Mouse (Mus musculus) liver, embryonic 11.5 days (tissue): ENCODE data around the gene Caap1. TPM values are rescaled to one million over a fixed set of nuclear protein-coding genes. Genes with fewer than 3 reads are reported as not detected.

Experiments
- ATAC-seq: fragments of 200-750 bp; cut with Nextera tagmentation; replicated peaks from 2 replicates; pipeline ENCODE4 v1.8.0; 2017; ENCODE audit warnings: moderate number of reproducible peaks, mild to moderate bottlenecking, moderate TSS enrichment, moderate library complexity; ENCODE audit not compliant: low FRiP score
- DNase-seq: peaks from one replicate; pipeline ENCODE4 v3.0.0-alpha.2; 2017; ENCODE audit warnings: low spot score
- H3K27ac ChIP-seq: fragments of 300-500 bp; sonication (generic); 2 replicates; pipeline ENCODE4 v1.5.1; 2014; ENCODE audit warnings: mild to moderate bottlenecking, low read depth, low read length, control low read depth
- H3K27me3 ChIP-seq: fragments of 300-500 bp; sonication (generic); replicated peaks from 2 replicates; pipeline ENCODE4 v1.6.1; 2014; ENCODE audit warnings: low read length, mixed read lengths; ENCODE audit not compliant: control insufficient read depth, insufficient read depth
- H3K36me3 ChIP-seq: fragments of 300-500 bp; sonication (generic); 2 replicates; pipeline ENCODE4 v1.6.1; 2014; ENCODE audit warnings: mild to moderate bottlenecking, low read length, moderate library complexity, mixed read lengths; ENCODE audit not compliant: control insufficient read depth, insufficient read depth
- H3K4me1 ChIP-seq: fragments of 300-500 bp; sonication (generic); replicated peaks from 2 replicates; pipeline ENCODE4 v1.6.1; 2014; ENCODE audit warnings: low read length, mixed read lengths; ENCODE audit not compliant: control insufficient read depth, insufficient read depth
- H3K4me2 ChIP-seq: fragments of 300-500 bp; sonication (generic); 2 replicates; pipeline ENCODE4 v1.6.1; 2014; ENCODE audit warnings: mild to moderate bottlenecking, control low read depth, moderate library complexity
- H3K4me3 ChIP-seq: fragments of 300-500 bp; sonication (generic); 2 replicates; pipeline ENCODE4 v1.5.1; 2014; ENCODE audit warnings: low read depth, low read length, control low read depth
- H3K9ac ChIP-seq: fragments of 300-500 bp; sonication (generic); 2 replicates; pipeline ENCODE4 v1.6.1; 2014; ENCODE audit warnings: low read depth, low read length, control low read depth
- H3K9me3 ChIP-seq: fragments of 300-500 bp; sonication (generic); 2 replicates; pipeline ENCODE4 v1.6.1; 2016; ENCODE audit warnings: low read length, inconsistent platforms, mixed read lengths; ENCODE audit not compliant: control insufficient read depth
- WGBS: fragments of 180-500 bp; shearing (Covaris S2); extraction: QIAGEN DNeasy Blood & Tissue Kit; methylation state at CpG from one replicate; pipeline ENCODE4 v1.1.7; 2014; 5-methylcytosine and 5-hydroxymethylcytosine counted together
- polyA plus RNA-seq: library from polyadenylated mRNA; unstranded; fragments of >200 nt; fragmentation: Nextera tagmentation; extraction: Ambion mirVana; gene quantifications from 2 replicates; pipeline ENCODE4 v1.2.1, GENCODE M21; 2014

Gene Caap1
- polyA plus RNA-seq, 1 experiment from 2014 or later = 24.2 TPM

DNA sequence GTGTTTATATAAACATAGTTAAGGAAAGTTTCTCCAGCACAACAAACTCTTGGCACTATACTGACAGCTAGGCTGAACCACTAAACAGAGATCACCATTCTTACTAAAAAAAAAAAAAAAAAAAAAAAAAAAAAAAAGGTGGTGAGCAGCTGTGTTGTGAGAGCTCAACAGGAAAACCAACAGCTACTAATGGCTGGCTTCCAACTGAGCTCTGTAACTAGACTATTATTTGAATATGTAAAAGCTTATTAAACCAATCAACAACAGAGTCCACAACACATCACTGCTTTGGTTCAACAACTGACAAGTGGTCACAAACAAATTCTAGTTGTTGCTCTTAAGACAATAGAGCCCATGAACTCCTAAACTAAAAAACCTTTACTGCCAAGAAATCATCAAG is 23.4 kb downstream of the Caap1 start:
- no peaks in the 10 kb centered on the region for H3K9me3 ChIP-seq
- no peaks in the 10 kb centered on the region for H3K4me1 ChIP-seq
- H3K27ac ChIP-seq = no peak overlapping the region
- H3K4me2 ChIP-seq = no peak overlapping the region
- H3K36me3 ChIP-seq = no peaks in the 10 kb centered on the region
- H3K4me3 ChIP-seq = no peak overlapping the region
- no peaks in the 10 kb centered on the region for H3K27me3 ChIP-seq
- ATAC-seq = no peak
- DNase-seq = no peak
- H3K9ac ChIP-seq = no peak overlapping the region

DNA sequence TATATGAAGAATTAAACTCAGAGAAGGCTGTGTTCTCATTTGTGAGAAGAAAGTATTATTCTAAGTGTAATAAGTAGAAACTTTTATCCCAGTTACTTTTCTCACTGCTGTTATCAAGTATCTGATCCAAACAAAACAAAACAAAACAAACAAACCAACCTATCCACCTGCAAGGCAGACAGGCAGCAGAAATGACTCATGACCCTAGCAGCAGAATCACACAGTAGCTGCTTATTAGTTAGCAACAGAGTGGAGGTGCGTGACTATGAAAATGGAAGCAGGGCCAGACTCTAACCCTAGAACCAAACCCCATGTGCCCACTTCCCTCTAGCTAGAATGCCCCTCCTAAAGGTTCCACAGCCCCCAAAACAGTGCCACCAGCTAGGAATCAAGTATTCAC is 27.1 kb downstream of the Caap1 start:
- ATAC-seq (no peak), DNase-seq (no peak)
- no peaks in the 10 kb centered on the region for H3K27me3 ChIP-seq
- H3K4me3 ChIP-seq = no peak overlapping the region
- no peaks in the 10 kb centered on the region for H3K36me3 ChIP-seq
- no peak overlapping the region for H3K4me2 ChIP-seq
- no peaks in the 10 kb centered on the region for H3K4me1 ChIP-seq
- no peaks in the 10 kb centered on the region for H3K9me3 ChIP-seq
- no peak overlapping the region for H3K9ac ChIP-seq
- H3K27ac ChIP-seq = no peak overlapping the region
- 83% methylated on average over 1 of the region's 1 CpGs for WGBS

DNA sequence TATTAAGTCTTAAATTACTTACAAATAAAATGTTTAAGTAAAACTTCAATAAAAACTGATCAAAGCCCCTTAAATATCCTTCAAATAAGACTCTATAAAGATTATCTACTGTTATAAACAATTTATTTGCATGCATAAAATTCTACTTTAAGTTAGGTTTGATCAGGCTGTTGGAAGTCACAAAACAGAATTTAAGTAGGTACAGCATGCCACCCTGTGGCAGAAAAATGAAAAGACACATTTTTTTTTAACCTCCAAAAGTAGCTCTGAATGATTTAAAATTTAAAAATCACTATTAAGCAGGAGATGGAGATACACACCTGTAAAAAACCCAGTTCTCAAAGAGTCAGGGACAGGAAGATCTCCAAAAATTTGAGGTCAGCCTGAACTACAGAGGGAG is 33.3 kb downstream of the Caap1 start:
- no peak overlapping the region for H3K27ac ChIP-seq
- H3K4me3 ChIP-seq = no peak overlapping the region
- H3K36me3 ChIP-seq = no peaks in the 10 kb centered on the region
- no peak overlapping the region for H3K9ac ChIP-seq
- no peaks in the 10 kb centered on the region for H3K9me3 ChIP-seq
- no peaks in the 10 kb centered on the region for H3K4me1 ChIP-seq
- ATAC-seq = no peak
- H3K27me3 ChIP-seq = no peaks in the 10 kb centered on the region
- no peak for DNase-seq
- H3K4me2 ChIP-seq = no peak overlapping the region

DNA sequence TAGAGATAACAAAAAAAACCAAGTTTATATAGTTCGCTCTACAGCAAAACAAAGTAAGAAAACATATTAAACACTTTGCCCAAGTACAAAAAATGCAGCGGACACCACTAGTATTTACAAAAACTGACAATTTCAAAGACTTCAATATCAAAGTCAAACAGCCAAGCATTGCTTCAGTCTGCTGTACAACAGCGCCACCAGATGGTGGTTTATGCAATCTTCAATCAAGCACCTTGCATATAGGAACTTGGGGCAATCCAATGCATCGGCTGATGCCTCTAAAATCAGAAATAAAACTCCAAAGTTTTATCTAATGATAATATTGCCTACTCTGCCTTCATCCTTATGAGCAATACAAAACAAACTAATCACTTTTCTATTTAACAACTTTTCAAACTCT is 39.0 kb downstream of the Caap1 start:
- DNase-seq = no peak
- H3K27ac ChIP-seq = no peak overlapping the region
- no peaks in the 10 kb centered on the region for H3K4me1 ChIP-seq
- H3K4me2 ChIP-seq = no peak overlapping the region
- H3K36me3 ChIP-seq = peaks cover 1% of the 10 kb centered on the region; the same call in 1 of the 2 replicates
- H3K27me3 ChIP-seq = no peaks in the 10 kb centered on the region
- no peaks in the 10 kb centered on the region for H3K9me3 ChIP-seq
- WGBS = 71% methylated on average over 4 of the region's 4 CpGs
- no peak overlapping the region for H3K4me3 ChIP-seq
- H3K9ac ChIP-seq = no peak overlapping the region
- ATAC-seq = no peak

DNA sequence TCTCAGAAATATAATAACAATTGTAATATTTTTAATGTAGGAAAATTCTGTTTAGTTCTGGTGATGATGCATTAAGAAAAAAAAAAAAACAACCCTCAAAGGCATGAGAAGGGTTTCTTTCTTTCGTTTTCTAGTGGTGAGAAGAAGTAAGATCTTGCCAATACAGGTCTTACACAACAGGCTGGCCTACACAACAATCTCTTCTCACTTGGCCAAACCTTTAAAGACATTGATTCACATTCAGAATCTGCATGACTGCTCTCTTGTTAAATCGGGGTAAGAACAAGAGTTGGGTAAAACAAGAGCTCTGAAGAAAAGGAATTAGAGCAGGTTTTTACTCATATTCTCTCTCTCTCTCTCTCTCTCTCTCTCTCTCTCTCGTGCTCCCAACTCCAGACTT is 41.2 kb downstream of the Caap1 start:
- DNase-seq (no peak), ATAC-seq (no peak)
- WGBS = 88% methylated on average over 3 of the region's 3 CpGs
- Histone ChIP-seq H3K9ac (no peak overlapping the region), H3K27me3 (no peaks in the 10 kb centered on the region), H3K9me3 (no peaks in the 10 kb centered on the region), H3K4me1 (no peaks in the 10 kb centered on the region), H3K36me3 (peaks cover 10% of the 10 kb centered on the region), H3K4me3 (no peak overlapping the region), H3K4me2 (no peak overlapping the region), H3K27ac (no peak overlapping the region)

DNA sequence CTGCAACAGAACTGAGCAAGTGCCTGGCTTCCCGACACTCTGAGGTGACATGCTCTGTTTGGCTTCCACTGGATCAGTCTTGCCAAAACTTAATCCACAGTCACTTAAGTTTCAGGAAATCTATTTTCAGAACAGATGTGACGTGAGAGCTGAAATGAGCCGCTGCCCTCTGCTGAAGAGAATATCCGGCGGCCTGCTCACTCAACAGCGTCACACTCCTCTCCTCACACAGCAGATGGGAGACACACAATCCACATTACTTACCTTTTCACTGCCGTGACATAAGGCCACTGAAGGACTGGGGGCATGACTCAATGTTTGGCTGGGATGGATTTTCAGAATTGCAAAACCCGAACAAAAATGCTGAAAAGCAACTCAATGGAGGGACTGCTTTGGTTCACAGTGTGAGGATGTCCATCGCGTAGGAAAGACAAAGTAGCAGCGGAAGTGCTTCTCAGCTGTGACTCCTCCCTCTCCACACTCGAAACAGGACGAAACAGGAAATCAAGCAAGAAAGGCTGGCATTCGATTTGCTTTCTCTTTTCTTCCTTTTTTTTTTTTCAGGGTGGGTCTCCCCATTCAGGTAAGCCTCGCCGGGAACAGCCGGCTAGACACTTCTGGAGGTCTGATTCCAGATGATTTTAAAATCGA is 79.7 kb downstream of the Caap1 start:
- 85% methylated on average over 18 of the region's 18 CpGs for WGBS
- Histone ChIP-seq H3K27me3 (no peaks in the 10 kb centered on the region), H3K9ac (no peak overlapping the region), H3K4me1 (no peaks in the 10 kb centered on the region), H3K4me2 (no peak overlapping the region), H3K36me3 (no peaks in the 10 kb centered on the region), H3K27ac (no peak overlapping the region), H3K9me3 (no peaks in the 10 kb centered on the region), H3K4me3 (no peak overlapping the region)
- no peak for ATAC-seq
- DNase-seq = no peak

DNA sequence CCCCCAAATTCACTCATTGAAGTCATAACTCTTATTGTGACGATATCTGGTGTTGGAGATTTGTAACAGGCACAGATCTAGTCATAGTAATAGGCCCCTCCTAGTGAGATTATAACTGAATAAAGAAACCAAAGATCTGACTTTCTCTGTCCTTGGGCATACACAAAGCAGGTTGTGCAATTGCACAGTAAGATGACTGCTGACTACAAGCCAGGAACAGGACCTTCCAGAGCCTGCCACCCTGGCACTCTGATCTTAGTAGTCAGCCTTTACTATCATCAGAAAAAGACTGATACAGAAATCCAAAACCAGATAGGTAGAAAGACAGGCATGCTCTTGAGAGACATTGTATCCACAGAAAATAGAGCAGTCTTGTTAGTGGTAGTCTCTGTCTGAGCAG is 83.3 kb downstream of the Caap1 start:
- no peaks in the 10 kb centered on the region for H3K9me3 ChIP-seq
- H3K27ac ChIP-seq = no peak overlapping the region
- H3K4me2 ChIP-seq = no peak overlapping the region
- ATAC-seq (no peak), DNase-seq (no peak)
- H3K27me3 ChIP-seq = no peaks in the 10 kb centered on the region
- no peaks in the 10 kb centered on the region for H3K4me1 ChIP-seq
- WGBS = 91% methylated on average over 1 of the region's 1 CpGs
- no peaks in the 10 kb centered on the region for H3K36me3 ChIP-seq
- H3K9ac ChIP-seq = no peak overlapping the region
- H3K4me3 ChIP-seq = no peak overlapping the region

DNA sequence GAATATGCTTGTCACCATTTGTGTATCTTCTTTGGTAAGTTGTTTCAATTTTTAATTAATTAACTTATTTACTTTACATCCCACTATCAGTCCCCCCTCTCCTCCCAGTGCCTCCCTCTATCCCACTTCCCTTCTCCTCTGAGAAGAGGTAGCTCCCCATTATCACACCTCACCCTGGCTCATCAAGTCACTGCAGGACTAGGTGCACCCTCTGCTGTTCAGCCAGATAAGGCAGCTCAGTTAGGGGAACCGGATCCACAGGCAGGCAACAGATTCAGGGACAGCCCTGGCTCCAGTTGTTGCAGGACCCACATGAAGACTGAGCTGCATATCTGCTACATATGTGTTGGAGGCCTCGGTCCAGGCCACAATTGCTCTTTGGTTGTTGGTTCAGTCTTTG is 97.2 kb downstream of the Caap1 start:
- Histone ChIP-seq H3K27me3 (no peaks in the 10 kb centered on the region), H3K27ac (no peak overlapping the region), H3K4me3 (no peak overlapping the region), H3K9ac (no peak overlapping the region), H3K36me3 (no peaks in the 10 kb centered on the region), H3K4me1 (no peaks in the 10 kb centered on the region), H3K4me2 (no peak overlapping the region), H3K9me3 (no peaks in the 10 kb centered on the region)
- 67% methylated on average over 2 of the region's 2 CpGs for WGBS
- DNase-seq = no peak
- ATAC-seq = peak; percentile 79

DNA sequence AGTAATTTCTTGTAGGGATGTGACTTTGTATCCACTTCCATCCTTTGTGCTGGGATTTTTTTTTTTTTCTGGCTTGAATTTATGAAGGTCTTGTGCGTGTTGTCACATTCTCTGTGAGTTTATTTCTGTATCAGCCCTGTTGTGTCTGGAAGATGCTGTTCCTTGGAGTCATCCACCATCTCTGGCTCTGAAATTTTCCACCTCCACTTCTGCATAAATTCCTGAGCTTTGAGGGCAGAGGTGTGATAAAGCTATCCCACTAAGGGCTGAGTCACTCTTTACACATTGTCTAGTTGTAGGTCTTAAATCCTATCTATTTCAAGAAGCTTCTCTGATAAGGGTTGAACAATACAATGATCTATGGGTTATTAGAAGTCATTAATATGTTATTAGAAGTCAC is 101.7 kb downstream of the Caap1 start:
- Histone ChIP-seq H3K27ac (no peak overlapping the region), H3K4me1 (no peaks in the 10 kb centered on the region), H3K4me3 (no peak overlapping the region), H3K27me3 (no peaks in the 10 kb centered on the region), H3K4me2 (no peak overlapping the region), H3K9me3 (no peaks in the 10 kb centered on the region), H3K9ac (no peak overlapping the region), H3K36me3 (no peaks in the 10 kb centered on the region)
- 89% methylated on average over 1 of the region's 1 CpGs for WGBS
- ATAC-seq (no peak), DNase-seq (no peak)
